Mouse (Mus musculus): ENCODE measurements around the gene Poc1b. TPM values are rescaled to one million over a fixed set of nuclear protein-coding genes. Genes with fewer than 3 reads are reported as not detected.

Gene Poc1b
- polyA plus RNA-seq, 1 experiment, result 9.8 TPM

- no peak for TF ChIP-seq GATA1 (IDR thresholded peaks at IDR 0.05; ENCODE audit: low read length)
Observed at GRCm38 (mm10) chr10:99105522-99105921, 1.3 kb upstream of the Poc1b start.

DNA sequence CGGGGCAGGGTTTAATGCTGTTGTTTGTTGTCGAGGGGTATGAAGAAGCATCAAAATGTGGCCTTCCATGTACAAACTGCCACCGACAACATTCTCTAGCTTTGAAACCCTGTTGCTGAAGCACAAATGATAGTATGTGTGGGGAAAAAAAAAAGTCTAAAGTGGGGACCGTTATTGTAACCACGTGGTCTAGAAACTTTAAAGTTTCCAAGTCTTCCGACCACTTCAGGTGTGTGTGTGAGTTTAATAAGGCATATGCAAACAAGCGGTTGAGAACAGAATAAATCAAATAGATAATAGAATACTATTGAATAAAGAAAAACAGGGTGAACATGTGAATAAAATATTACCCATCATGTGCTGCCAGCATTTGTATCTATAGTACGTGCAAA, 529 bp upstream of the Poc1b start:
- TF ChIP-seq GATA1 (IDR thresholded peaks at IDR 0.05; ENCODE audit: low read length), result no peak

DNA sequence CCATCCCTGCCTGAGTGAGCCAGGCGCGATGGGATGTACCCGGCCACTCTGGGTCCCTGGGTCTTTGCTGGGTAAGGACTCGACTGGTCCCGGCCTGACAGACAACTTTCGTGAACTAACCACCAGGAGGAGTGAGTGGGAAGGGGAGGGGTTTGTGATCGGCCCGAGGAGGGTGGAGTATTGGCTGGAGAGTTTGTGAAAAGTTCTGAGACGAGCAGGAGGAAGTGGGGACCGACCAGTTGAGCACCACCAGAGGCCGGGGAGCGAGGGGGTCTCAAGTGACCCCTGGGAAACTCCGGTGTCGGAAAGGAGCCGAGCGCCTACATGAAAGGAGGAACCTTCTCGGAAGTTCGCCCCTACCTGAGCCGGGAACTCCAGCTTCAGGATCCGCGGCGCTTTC, 1.1 kb downstream of the Poc1b start, which contains the start of gene Galnt4:
TSS of gene Galnt4 (plus strand) at position 196 of the 400 bp plus-strand sequence.
- TF ChIP-seq GATA1 (IDR thresholded peaks at IDR 0.05; ENCODE audit: low read length), result no peak

- no peak for TF ChIP-seq GATA1 (IDR thresholded peaks at IDR 0.05; ENCODE audit: low read length)
Observed at GRCm38 (mm10) chr10:99108431-99108982, 1.7 kb downstream of the Poc1b start.

DNA sequence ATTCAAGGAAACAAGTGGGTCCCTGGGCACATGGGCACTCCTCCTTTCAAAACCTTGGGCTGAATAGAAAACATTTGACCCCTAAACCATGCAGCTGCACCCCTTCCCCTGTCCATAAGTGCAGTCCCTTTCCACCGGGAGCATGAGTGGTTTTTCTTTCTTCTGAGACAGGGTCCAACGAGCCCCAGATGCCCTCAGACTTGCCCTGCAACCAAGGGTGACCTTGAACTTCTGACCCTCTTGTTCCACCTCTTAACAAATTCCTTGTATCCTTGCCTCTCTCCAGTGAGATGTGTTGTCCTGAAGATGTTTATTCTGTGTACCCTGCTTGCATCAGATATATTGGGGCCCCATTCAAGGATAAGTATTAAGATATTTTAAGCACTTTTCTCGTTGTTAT, 6.7 kb downstream of the Poc1b start:
- TF ChIP-seq GATA1 (IDR thresholded peaks at IDR 0.05; ENCODE audit: low read length), result no peak

DNA sequence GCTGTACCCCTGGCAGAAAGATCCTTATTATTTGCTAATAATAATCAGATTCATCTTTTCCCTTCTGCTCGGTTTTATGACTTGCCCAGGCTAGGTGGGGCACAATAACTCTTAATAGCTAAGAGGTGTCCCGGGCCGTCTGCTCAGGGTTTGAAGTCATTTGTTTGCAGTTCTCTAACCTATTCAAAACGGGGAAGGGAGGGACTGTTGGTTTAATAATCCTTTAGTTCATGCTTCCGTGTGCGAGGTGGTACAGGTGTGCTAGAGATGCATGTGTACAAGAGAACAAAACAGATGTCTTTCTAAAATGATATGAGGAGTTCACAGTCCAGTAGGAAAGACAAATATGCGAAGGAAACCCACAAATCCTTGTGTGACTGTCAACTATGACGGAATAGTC, 7.5 kb downstream of the Poc1b start:
- TF ChIP-seq GATA1 (IDR thresholded peaks at IDR 0.05; ENCODE audit: low read length), result no peak

DNA sequence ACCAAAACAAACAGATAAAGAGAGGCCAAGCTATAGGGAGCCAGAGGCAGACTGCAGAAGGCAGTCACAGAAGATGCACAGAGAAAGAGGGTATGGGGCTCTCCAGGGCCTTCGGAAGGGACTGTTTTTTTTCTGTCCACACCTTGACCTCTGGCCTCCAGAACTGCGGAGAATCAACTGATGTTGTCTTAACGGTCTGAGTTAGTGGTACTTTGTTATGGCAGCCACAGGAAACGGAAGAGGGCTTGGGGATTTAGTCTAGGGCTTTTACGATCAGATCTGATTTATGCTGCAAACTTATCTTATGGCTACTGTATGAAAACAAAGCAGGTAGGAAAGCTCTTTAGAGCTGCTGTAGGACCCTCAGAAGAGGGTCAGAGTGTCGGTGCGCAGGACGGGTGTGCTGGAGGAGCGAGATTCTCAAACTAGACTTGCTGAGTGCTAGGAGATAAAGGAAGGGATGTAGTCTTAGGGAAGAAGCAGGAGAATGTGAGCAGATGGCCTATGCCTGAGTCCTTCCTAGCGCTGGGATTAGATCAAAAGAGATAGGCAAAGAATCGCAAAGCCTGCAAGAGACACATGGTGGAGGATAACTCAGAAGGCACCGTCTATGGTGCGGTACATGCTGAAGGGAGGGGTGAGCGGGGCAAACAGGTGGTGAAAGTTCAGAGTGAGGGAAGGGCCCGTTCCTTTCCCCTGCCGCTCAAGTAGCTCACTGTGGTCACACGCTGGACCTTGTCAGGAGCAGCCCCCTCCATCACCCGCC, 8.8 kb downstream of the Poc1b start:
- TF ChIP-seq GATA1 (IDR thresholded peaks at IDR 0.05; ENCODE audit: low read length), result no peak

- no peak for TF ChIP-seq GATA1 (IDR thresholded peaks at IDR 0.05; ENCODE audit: low read length)
Observed at GRCm38 (mm10) chr10:99116237-99116632, 9.4 kb downstream of the Poc1b start.

- no peak for TF ChIP-seq GATA1 (IDR thresholded peaks at IDR 0.05; ENCODE audit: low read length)
Observed at GRCm38 (mm10) chr10:99116650-99117615, 10.1 kb downstream of the Poc1b start.

GRCm38 (mm10) chr10:99117876-99118275, 11.0 kb downstream of the Poc1b start:
- TF ChIP-seq GATA1 (IDR thresholded peaks at IDR 0.05; ENCODE audit: low read length), result no peak

GRCm38 (mm10) chr10:99118697-99119096, 11.9 kb downstream of the Poc1b start:
- TF ChIP-seq GATA1 (IDR thresholded peaks at IDR 0.05; ENCODE audit: low read length), result no peak

DNA sequence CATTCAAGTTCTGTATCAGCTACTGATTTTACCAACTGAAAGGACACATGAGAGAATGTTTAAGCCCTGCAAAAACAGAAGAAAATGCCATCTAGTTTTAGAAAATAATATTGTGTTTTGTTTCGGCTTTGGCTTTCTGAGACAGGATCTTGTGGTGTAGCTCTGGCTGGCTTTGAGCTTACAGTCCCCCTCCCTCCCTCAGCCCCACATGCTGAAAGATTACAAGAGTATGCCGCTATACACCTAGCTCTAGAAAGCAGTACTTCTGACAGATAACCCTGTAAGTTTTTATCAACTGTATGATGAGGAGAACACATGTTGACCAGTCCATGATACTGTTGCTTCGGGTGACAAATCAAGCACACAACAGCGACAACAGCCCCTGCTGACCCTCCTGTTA, 12.6 kb downstream of the Poc1b start:
- TF ChIP-seq GATA1 (IDR thresholded peaks at IDR 0.05; ENCODE audit: low read length), result no peak

GRCm38 (mm10) chr10:99126225-99126624, 19.4 kb downstream of the Poc1b start, which contains the start of gene Phxr2:
TSS of gene Phxr2 (minus strand) at chr10:99126325.
- TF ChIP-seq GATA1 (IDR thresholded peaks at IDR 0.05; ENCODE audit: low read length), result no peak

DNA sequence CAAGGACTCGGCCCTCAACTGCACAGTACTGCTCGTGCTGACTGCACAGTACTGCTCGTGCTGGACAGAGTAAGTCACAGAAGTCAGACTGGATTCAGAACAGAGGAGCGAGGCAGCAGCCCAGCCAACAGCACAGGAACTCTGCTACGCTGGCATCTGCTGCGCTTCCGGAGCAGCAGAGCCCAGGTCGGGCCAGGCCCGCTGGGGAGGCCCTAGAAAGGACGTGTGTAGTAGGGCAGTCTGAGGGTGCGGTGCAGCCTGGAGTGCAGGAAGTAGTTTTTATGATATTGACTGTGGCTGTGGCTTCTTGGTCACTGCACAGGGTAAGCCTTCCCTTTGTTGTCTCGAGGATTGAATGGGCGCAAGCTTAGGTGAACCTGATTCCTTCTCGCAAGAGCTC, 20.1 kb downstream of the Poc1b start:
- no peak for TF ChIP-seq GATA1 (IDR thresholded peaks at IDR 0.05; ENCODE audit: low read length)

GRCm38 (mm10) chr10:99127691-99128261, 20.9 kb downstream of the Poc1b start:
- TF ChIP-seq GATA1 (IDR thresholded peaks at IDR 0.05; ENCODE audit: low read length), result no peak

DNA sequence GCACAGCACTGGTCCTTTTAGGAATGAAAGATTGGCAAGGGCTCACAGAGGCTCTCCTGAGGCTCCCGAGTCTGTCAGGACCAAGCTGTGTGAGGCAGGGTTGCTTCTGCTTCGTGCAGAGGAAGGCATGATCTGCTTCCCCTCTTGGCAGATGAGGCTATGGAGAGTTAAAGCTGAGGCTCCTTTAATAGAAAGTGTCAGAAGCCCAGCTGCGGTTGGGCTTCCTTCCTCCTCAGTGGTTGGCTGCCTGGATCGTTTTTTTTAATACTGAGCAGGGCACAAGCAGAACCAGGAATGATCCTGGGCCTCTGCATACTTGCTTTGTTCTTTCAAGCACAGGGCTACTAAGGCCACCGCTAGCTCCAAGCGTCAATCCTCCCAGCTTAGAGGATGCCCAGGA, 23.8 kb downstream of the Poc1b start:
- TF ChIP-seq GATA1 (IDR thresholded peaks at IDR 0.05; ENCODE audit: low read length), result no peak
